Mouse (Mus musculus) bone marrow macrophage, adult 2 months (primary cell): ENCODE data around the gene Atp1a2. TPM values are rescaled to one million over a fixed set of nuclear protein-coding genes. Genes with fewer than 3 reads are reported as not detected.
"Not testable (repeated sequence)": the region's sequence is repeated elsewhere in the genome, so short reads cannot be mapped to it uniquely, and the experiment has no call there.

Experiments
- H3K27ac ChIP-seq: 2 replicates; pipeline ENCODE4 v1.5.1; 2012; ENCODE audit warnings: low read depth, low read length; ENCODE audit not compliant: insufficient read depth
- H3K4me1 ChIP-seq: 2 replicates; pipeline ENCODE4 v1.6.1; 2012; ENCODE audit warnings: low read length; ENCODE audit not compliant: control insufficient read depth, insufficient read depth
- H3K4me3 ChIP-seq: 2 replicates; pipeline ENCODE4 v1.5.1; 2012; ENCODE audit warnings: mild to moderate bottlenecking, low read length, moderate library complexity; ENCODE audit not compliant: insufficient read depth
- CTCF ChIP-seq: IDR thresholded peaks from 2 replicates; pipeline ENCODE4 v1.5.1; 2012; ENCODE audit warnings: low read depth, mild to moderate bottlenecking, low read length, moderate library complexity
- POLR2A ChIP-seq: IDR thresholded peaks from 2 replicates; pipeline ENCODE4 v1.6.1; 2012; ENCODE audit warnings: mild to moderate bottlenecking, low read depth, low read length, borderline replicate concordance
- polyA plus RNA-seq: library from polyadenylated mRNA; stranded (reverse); fragments of >200 nt; gene quantifications from 2 replicates; pipeline ENCODE4 v1.2.4, GENCODE M21; 2012; ENCODE audit not compliant: missing spikeins, insufficient read depth, insufficient read length

Atp1a2 gene
- polyA plus RNA-seq, 1 experiment: 0.36 TPM

GRCm38 (mm10) chr1:172277172-172277571 is 20.7 kb downstream of the Atp1a2 start:
- TF ChIP-seq POLR2A (no peak), CTCF (no peak)
- Histone ChIP-seq H3K27ac (peak overlapping the region; percentile 50), H3K4me3 (no peak overlapping the region), H3K4me1 (peaks cover 13% of the 10 kb centered on the region)

GRCm38 (mm10) chr1:172274547-172274946 is 23.3 kb downstream of the Atp1a2 start:
- H3K4me3 ChIP-seq: no peak overlapping the region
- TF ChIP-seq POLR2A (no peak), CTCF (no peak)
- H3K27ac ChIP-seq: no peak overlapping the region
- peaks cover 13% of the 10 kb centered on the region for H3K4me1 ChIP-seq

GRCm38 (mm10) chr1:172274116-172274515 is 23.7 kb downstream of the Atp1a2 start:
- H3K27ac ChIP-seq: no peak overlapping the region
- TF ChIP-seq CTCF: no peak
- no peak for TF ChIP-seq POLR2A
- H3K4me1 ChIP-seq: peaks cover 13% of the 10 kb centered on the region
- H3K4me3 ChIP-seq: no peak overlapping the region

GRCm38 (mm10) chr1:172273386-172273785 is 24.5 kb downstream of the Atp1a2 start:
- TF ChIP-seq CTCF: no peak
- TF ChIP-seq POLR2A: no peak
- Histone ChIP-seq H3K4me1 (peaks cover 13% of the 10 kb centered on the region), H3K4me3 (no peak overlapping the region), H3K27ac (no peak overlapping the region)

- H3K4me1 ChIP-seq: peaks cover 7% of the 10 kb centered on the region
- no peak overlapping the region for H3K27ac ChIP-seq
- H3K4me3 ChIP-seq: no peak overlapping the region
- no peak for TF ChIP-seq POLR2A
- no peak for TF ChIP-seq CTCF
Observed at GRCm38 (mm10) chr1:172271765-172272164, 26.1 kb downstream of the Atp1a2 start.

GRCm38 (mm10) chr1:172271208-172271607 is 26.7 kb downstream of the Atp1a2 start:
- Histone ChIP-seq H3K27ac (no peak overlapping the region), H3K4me1 (peaks cover 1% of the 10 kb centered on the region; the same call in 1 of the 2 replicates), H3K4me3 (no peak overlapping the region)
- TF ChIP-seq POLR2A: no peak
- TF ChIP-seq CTCF: no peak

GRCm38 (mm10) chr1:172261477-172262078 is 36.3 kb downstream of the Atp1a2 start, which contains the start of gene Igsf8:
Gene Igsf8 (plus strand): TSS chr1:172261641.
- Histone ChIP-seq H3K4me3 (no peak within 1 kb of the TSS), H3K27ac (no peak within 1 kb of the TSS), H3K4me1 (no peaks in the 10 kb centered on the region)
- TF ChIP-seq CTCF: no peak
- no peak for TF ChIP-seq POLR2A

- H3K27ac ChIP-seq: no peak within 1 kb of the TSS
- H3K4me3 ChIP-seq: no peak within 1 kb of the TSS
- no peaks in the 10 kb centered on the region for H3K4me1 ChIP-seq
- TF ChIP-seq CTCF (no peak), POLR2A (no peak)
Observed at GRCm38 (mm10) chr1:172258314-172258713, 39.5 kb downstream of the Atp1a2 start, which contains the start of gene Atp1a4. Gene Atp1a4 (minus strand): TSS chr1:172258414.

- Histone ChIP-seq H3K4me1 (peaks cover 17% of the 10 kb centered on the region), H3K27ac (no peak overlapping the region), H3K4me3 (no peak overlapping the region)
- TF ChIP-seq CTCF (peak; percentile 39; the same call in 1 of the 2 replicates), POLR2A (no peak)
Observed at GRCm38 (mm10) chr1:172247679-172248078, 50.2 kb downstream of the Atp1a2 start.

GRCm38 (mm10) chr1:172247216-172247615 is 50.6 kb downstream of the Atp1a2 start:
- TF ChIP-seq CTCF (no peak), POLR2A (no peak)
- peaks cover 22% of the 10 kb centered on the region for H3K4me1 ChIP-seq
- no peak overlapping the region for H3K4me3 ChIP-seq
- H3K27ac ChIP-seq: no peak overlapping the region

GRCm38 (mm10) chr1:172244645-172245044 is 53.2 kb downstream of the Atp1a2 start:
- not testable (repeated sequence) for H3K4me3 ChIP-seq, H3K27ac ChIP-seq
- peaks cover 40% of the 10 kb centered on the region for H3K4me1 ChIP-seq
